Mouse (Mus musculus) liver, embryonic 14.5 days (tissue): ENCODE measurements at regions not wholly inside any gene's neighbourhood (a gene's known extent, or its start where the extent isn't known, plus 50 kb on each side); places are given as distances from the start of the nearest gene placed in this dataset.

Experiments used
- ATAC-seq: fragments of 200-750 bp; cut with Nextera tagmentation; 2 replicates; pipeline ENCODE4 v1.8.0; 2017; ENCODE audit warnings: moderate number of reproducible peaks, mild to moderate bottlenecking, moderate library complexity; ENCODE audit not compliant: insufficient read depth
- DNase-seq, 3 experiments: peaks; one replicate each; pipeline ENCODE4 v3.0.0-alpha.2; 2012 to 2013; ENCODE audit warnings: low read depth in 3 of 3, low spot score in 3 of 3
- H3K27ac ChIP-seq: fragments of 300-500 bp; sonication (generic); 2 replicates; pipeline ENCODE4 v1.5.1; 2014; ENCODE audit warnings: moderate library complexity, mild to moderate bottlenecking, control low read depth, inconsistent platforms
- H3K27me3 ChIP-seq: fragments of 300-500 bp; sonication (generic); 2 replicates; pipeline ENCODE4 v1.6.1; 2014; ENCODE audit warnings: mild to moderate bottlenecking, low read length, moderate library complexity; ENCODE audit not compliant: control insufficient read depth, insufficient read depth
- H3K36me3 ChIP-seq: fragments of 300-500 bp; sonication (generic); replicated peaks from 2 replicates; pipeline ENCODE4 v1.6.1; 2014; ENCODE audit warnings: low read depth; ENCODE audit not compliant: control insufficient read depth, insufficient read depth
- H3K4me1 ChIP-seq, 2 experiments: fragments of 200-500 bp in 1 of 2; fragments of 300-500 bp in 1 of 2; sonication (generic) in 1 of 2; replicated peaks; 2 replicates each; pipeline ENCODE4 v1.6.1; 2012 to 2014; ENCODE audit warnings: antibody characterized with exemption in 1 of 2, inconsistent platforms in 1 of 2, low read length in 1 of 2; ENCODE audit not compliant: control insufficient read depth in 2 of 2, insufficient read depth in 2 of 2
- H3K4me2 ChIP-seq: fragments of 300-500 bp; sonication (generic); 2 replicates; pipeline ENCODE4 v1.6.1; 2014; ENCODE audit warnings: low read depth, mild to moderate bottlenecking, control low read depth, moderate library complexity
- H3K4me3 ChIP-seq, 2 experiments: fragments of 200-500 bp in 1 of 2; fragments of 300-500 bp in 1 of 2; sonication (generic) in 1 of 2; 2 replicates each; pipeline ENCODE4 v1.5.1; 2012 to 2014; ENCODE audit warnings: low read depth in 2 of 2, low read length in 2 of 2, mild to moderate bottlenecking in 2 of 2, control low read depth in 1 of 2, inconsistent platforms in 1 of 2, moderate library complexity in 1 of 2; ENCODE audit not compliant: insufficient read depth in 1 of 2
- H3K9ac ChIP-seq: fragments of 300-500 bp; sonication (generic); replicated peaks from 2 replicates; pipeline ENCODE4 v1.6.1; 2014; ENCODE audit warnings: mild to moderate bottlenecking, control low read depth, moderate library complexity
- H3K9me3 ChIP-seq: fragments of 300-500 bp; sonication (generic); 2 replicates; pipeline ENCODE4 v1.6.1; 2016; ENCODE audit warnings: low read length, mixed read lengths; ENCODE audit not compliant: control insufficient read depth
- CTCF ChIP-seq: IDR thresholded peaks from 2 replicates; pipeline ENCODE4 v1.5.1; 2016; ENCODE audit warnings: antibody characterized with exemption, low read depth, control low read depth
- EP300 ChIP-seq: IDR thresholded peaks from 2 replicates; pipeline ENCODE4 v1.6.1; 2016; ENCODE audit warnings: antibody characterized with exemption, low read depth
- WGBS: fragments of 180-500 bp; shearing (Covaris S2); extraction: QIAGEN DNeasy Blood & Tissue Kit; methylation state at CpG from one replicate; pipeline ENCODE4 v1.1.7; 2014; ENCODE audit not compliant: insufficient replicate concordance; 5-methylcytosine and 5-hydroxymethylcytosine counted together

DNA sequence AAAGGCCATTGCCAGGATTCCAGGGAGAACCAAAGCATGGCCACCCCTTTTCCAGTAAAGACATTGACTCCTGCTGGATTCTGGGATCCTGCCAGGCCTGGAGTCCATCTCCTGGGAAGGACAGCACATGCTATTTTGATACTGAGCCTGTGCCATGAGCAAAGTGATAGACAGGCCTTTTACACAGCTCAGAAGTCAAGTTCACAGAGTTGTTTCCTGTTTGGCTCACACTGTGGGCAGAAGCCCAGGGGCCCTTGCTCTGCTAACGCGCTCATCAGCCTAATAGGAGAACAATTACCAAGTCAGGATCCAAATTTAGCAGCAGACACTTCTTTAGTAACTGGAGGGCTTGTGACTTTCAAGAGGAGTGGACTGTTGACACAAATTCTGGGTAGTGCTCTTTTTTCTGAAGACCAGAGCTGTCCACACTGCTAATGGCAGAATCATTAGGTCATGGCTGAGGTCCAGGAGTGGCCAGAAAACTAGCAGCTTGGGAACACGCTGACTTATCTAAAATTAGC lies 122.1 kb upstream of the Smim23 start:
- Histone ChIP-seq H3K9ac (no peak overlapping the region), H3K36me3 (no peaks in the 10 kb centered on the region), H3K27ac (no peak overlapping the region), H3K4me3 (no peak overlapping the region), H3K9me3 (no peaks in the 10 kb centered on the region), H3K4me2 (no peak overlapping the region), H3K27me3 (no peaks in the 10 kb centered on the region), H3K4me1 (peaks cover 0 to 8% of the 10 kb centered on the region in 2 experiments; a peak in 1 of 4 replicates)
- WGBS: 16% methylated on average over 3 of the region's 3 CpGs
- no peak for DNase-seq
- no peak for ATAC-seq
- TF ChIP-seq CTCF (no peak), EP300 (no peak)

DNA sequence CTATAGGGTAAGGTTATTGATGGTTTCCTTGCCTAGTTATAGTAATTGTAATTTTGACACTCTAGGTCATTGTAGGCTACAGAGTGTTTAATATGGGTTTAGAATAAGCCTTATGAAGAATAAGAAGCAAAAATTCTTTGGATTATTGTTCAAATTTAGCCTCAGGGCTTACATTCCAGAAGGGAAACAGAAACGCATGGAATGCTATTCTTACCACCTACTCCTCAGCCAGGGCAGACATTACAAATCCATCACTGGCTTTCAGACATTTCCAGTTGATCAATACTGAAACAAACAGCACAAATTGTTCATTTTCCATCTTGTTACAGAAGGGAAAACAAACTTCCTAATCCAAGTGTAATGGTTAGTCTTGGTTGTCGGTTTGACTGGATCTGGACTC lies 120.7 kb upstream of the Smim23 start:
- Histone ChIP-seq H3K27ac (no peak overlapping the region), H3K4me1 (peaks cover 0 to 8% of the 10 kb centered on the region in 2 experiments; a peak in 1 of 4 replicates), H3K9ac (no peak overlapping the region), H3K4me2 (no peak overlapping the region), H3K4me3 (no peak overlapping the region), H3K36me3 (no peaks in the 10 kb centered on the region), H3K27me3 (no peaks in the 10 kb centered on the region), H3K9me3 (no peaks in the 10 kb centered on the region)
- TF ChIP-seq EP300: no peak
- no peak for TF ChIP-seq CTCF
- ATAC-seq (no peak), DNase-seq (no peak)
- WGBS: 41% methylated on average over 2 of the region's 2 CpGs

GRCm38 (mm10) chr11:32941331-32942009 lies 117.1 kb upstream of the Smim23 start:
- no peaks in the 10 kb centered on the region for H3K36me3 ChIP-seq
- H3K9ac ChIP-seq: no peak overlapping the region
- DNase-seq (no peak), ATAC-seq (no peak)
- H3K27me3 ChIP-seq: no peaks in the 10 kb centered on the region
- H3K4me3 ChIP-seq: no peak overlapping the region
- no peak for TF ChIP-seq EP300
- no peak for TF ChIP-seq CTCF
- H3K4me2 ChIP-seq: no peak overlapping the region
- H3K27ac ChIP-seq: no peak overlapping the region
- 0 out of 4 replicates have a peak, but pooled peaks cover 0 to 5% of the 10 kb centered on the region in 2 experiments for H3K4me1 ChIP-seq
- no peaks in the 10 kb centered on the region for H3K9me3 ChIP-seq
- 44% methylated on average over 5 of the region's 5 CpGs for WGBS

DNA sequence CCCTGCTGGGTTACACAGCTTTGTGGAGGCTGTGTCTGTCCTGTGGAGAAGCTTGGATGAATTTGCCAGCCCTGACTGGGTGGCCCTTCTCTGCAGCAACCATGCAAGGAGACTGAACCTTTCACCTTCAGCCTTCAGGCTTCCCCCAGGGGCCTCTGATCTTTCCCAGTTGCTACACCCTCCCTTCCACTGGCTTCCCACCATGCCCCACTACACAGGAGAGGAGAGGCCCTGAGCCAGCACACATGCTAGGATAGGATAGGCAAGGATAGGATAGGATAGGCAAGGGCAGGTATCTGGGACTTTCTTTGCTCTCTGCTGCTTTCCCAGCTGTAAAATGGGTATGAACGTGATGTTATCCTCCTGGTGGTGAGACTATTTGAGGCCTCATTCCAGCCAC lies 114.7 kb upstream of the Smim23 start:
- Histone ChIP-seq H3K27me3 (no peaks in the 10 kb centered on the region), H3K9me3 (no peaks in the 10 kb centered on the region), H3K27ac (no peak overlapping the region), H3K4me1 (no peaks in the 10 kb centered on the region), H3K36me3 (no peaks in the 10 kb centered on the region), H3K9ac (no peak overlapping the region), H3K4me2 (no peak overlapping the region), H3K4me3 (no peak overlapping the region)
- 42% methylated on average over 1 of the region's 1 CpGs for WGBS
- TF ChIP-seq CTCF: no peak
- TF ChIP-seq EP300: no peak
- ATAC-seq (no peak), DNase-seq (no peak)

DNA sequence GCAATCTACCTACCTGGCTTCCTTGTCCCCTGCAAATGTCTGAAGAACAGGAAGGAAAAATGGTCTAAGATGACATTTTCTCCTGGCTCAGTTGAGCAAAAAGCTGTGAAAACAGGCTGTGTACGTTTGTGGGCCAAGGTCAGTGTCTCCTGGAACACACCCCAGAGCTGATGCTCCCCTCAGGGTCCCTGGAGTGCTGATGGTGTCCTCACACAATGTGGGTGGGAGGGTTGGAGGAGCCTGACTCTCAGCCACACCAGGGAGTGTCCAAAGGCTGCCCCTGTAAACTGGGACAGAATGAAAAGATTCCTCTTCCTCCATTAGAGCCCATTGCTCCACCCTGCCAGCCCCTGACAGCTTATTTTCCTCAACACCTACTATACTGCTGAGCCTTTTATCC lies 112.8 kb upstream of the Smim23 start:
- WGBS: 19% methylated on average over 1 of the region's 1 CpGs
- no peak overlapping the region for H3K4me2 ChIP-seq
- no peak overlapping the region for H3K4me3 ChIP-seq
- no peaks in the 10 kb centered on the region for H3K9me3 ChIP-seq
- no peaks in the 10 kb centered on the region for H3K36me3 ChIP-seq
- no peaks in the 10 kb centered on the region for H3K4me1 ChIP-seq
- no peaks in the 10 kb centered on the region for H3K27me3 ChIP-seq
- TF ChIP-seq CTCF (no peak), EP300 (no peak)
- DNase-seq (no peak), ATAC-seq (no peak)
- no peak overlapping the region for H3K27ac ChIP-seq
- no peak overlapping the region for H3K9ac ChIP-seq
